Mouse (Mus musculus) ES-CJ7 (cell line): ENCODE measurements around the gene 6030468B19Rik.

Source experiments
- DNase-seq: peaks from one replicate; pipeline ENCODE4 v3.0.0; 2011; ENCODE audit warnings: low read depth, low spot score

The 6030468B19Rik gene

DNA sequence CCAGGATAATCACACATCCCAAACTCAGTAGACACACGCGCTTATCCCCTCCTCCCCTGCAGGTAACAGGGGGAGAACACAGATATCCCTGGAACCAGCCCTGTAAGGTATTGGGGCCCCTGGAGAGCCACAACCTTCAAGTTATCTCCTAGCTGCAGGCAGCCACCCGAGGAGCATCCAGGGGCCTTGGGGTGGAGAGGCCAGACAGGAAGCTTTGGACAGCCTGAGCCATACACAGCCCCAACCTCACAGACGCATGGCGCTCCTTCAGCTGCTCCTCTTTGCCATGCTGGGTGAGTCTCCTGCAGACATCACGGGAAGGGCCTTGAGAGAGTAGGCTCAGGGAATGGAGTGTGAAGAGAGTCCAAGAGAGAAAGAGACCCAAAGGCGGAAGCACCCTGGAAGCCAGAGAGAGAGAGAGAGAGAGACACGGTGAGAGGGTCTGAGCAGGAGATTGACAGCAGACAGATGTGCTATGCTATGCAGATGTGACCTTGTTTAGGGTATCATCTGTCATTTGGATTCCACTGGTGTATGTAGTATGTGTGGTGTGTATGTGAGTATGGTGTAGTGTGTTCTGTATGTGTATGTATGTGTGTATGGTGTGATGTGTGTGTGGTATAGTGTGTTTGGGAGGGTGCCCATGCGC is at the start of gene 6030468B19Rik:
6030468B19Rik (plus strand) TSS at position 150 of the 649 bp plus-strand sequence.
- no peak for DNase-seq

GRCm38 (mm10) chr11:117748628-117749027 is 48.8 kb upstream of the 6030468B19Rik start:
- DNase-seq, result no peak

DNA sequence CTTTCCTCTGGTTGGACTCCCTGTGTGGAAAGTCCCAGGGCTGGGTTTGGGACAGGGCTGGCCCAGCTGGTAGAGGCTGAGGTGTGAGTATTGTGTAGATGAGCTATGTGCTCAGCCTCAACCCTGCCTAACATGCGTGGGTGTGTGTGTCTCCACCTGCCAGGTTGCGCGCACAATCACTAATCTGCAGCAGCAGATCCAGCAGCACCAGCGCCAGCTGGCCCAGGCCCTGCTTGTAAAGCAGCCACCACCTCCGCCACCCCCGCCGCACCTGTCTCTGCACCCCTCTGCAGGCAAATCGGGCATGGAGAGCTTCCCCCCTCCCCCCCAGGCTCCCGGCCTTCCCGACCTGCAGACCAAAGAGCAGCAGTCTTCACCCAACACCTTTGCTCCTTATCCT is 48.0 kb upstream of the 6030468B19Rik start:
- no peak for DNase-seq

- DNase-seq, result no peak
Observed at GRCm38 (mm10) chr11:117751544-117751943, 45.9 kb upstream of the 6030468B19Rik start.

- DNase-seq, result no peak
Observed at GRCm38 (mm10) chr11:117755891-117756290, 41.6 kb upstream of the 6030468B19Rik start.

DNA sequence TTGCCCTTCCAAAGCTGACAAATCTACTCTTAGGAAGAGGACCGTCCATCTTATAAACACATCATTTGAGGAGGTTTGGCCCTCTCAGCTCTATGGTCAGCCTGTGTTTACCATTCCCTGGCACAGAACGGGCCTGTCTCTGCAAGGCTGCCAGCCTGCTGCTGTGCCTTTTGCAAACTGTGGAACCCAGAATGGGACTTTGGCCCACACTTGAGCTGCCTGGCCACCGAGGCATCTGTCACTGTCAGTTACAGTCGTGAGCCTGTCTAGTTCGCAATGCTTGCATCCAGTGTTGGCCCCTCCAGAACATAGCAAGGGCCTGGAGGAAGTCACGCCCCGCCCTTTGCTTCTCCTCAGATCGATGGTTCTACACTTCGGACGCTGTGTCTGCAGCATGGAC is 38.2 kb upstream of the 6030468B19Rik start:
- DNase-seq, result no peak

DNA sequence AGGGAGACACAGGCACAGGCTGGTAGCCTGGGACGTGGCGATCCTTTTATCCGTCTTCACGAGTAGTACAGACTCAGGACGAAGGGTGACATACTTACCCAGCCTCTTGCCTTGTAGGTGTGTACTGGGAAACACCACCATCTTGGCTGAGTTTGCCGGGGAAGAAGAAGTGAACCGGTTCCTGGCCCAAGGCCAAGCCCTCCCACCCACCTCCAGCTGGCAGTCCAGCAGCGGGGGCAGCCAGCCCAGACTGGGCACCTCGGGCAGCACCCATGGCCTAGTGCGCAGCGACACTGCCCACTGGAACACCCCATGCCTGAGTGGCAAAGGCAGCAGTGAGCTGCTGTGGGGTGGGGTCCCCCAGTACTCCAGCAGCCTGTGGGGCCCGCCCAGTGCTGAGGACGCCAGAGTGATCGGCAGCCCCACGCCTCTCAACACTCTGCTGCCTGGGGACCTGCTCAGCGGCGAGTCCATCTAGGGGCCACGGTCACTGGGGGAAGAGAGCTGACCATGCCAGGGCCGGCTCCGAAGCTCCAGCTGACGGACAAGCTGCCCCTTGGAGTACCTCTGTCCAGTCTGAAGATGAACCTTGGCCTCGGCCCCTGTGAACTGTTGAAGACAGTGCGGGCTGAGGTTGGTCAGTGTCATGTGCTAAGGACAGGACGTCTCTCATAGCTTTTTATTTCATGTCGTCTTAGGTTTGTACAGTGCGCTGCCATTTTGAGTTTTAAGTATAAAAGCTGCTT is 36.9 kb upstream of the 6030468B19Rik start:
- no peak for DNase-seq

GRCm38 (mm10) chr11:117761801-117762200 is 35.7 kb upstream of the 6030468B19Rik start:
- DNase-seq, result no peak

GRCm38 (mm10) chr11:117762246-117762645 is 35.2 kb upstream of the 6030468B19Rik start:
- peak; percentile 58 for DNase-seq

GRCm38 (mm10) chr11:117764319-117764718 is 33.1 kb upstream of the 6030468B19Rik start:
- no peak for DNase-seq

DNA sequence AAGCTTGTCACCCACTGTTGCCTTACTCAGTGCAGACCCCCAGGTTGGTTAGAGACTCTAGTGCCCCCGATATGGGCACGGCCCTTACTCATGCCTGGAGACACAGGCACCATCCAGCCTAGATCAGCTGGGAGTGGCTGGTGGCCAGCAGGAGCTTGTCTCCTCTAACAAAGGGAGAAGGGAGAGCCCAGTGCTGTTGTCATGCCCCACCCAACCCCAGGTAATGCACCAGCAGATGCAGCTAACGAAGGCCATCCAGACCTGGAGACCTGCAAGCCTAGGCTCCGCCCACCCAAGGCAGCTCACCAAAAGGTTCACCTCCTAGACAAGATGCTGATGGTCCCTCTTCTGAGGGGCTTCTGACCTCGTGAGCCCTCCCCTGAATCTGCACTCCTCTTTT is 32.1 kb upstream of the 6030468B19Rik start:
- no peak for DNase-seq

- no peak for DNase-seq
Observed at GRCm38 (mm10) chr11:117766275-117766674, 31.2 kb upstream of the 6030468B19Rik start.

GRCm38 (mm10) chr11:117768725-117769682 is 28.5 kb upstream of the 6030468B19Rik start:
- no peak for DNase-seq

DNA sequence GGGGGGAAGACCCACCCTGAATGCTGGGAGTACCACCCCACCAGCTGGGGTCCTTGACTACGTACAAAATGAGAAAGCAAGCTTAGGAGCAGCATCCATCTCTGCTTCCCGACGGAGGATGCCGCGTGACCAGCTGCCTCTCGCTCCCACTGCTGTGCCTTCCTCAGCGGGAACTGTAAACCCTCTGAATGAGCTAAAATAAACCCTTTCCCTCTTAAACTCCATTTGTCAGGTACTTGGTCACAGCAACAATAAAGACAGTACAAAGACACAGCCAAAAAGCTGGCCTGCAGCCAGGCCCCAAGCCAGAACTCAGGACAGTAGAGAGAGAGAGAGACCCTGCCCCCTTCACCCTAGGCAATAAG is 27.8 kb upstream of the 6030468B19Rik start:
- no peak for DNase-seq

GRCm38 (mm10) chr11:117770407-117770806 is 27.1 kb upstream of the 6030468B19Rik start:
- DNase-seq, result no peak

GRCm38 (mm10) chr11:117772352-117772751 is 25.1 kb upstream of the 6030468B19Rik start:
- no peak for DNase-seq

GRCm38 (mm10) chr11:117774925-117775324 is 22.5 kb upstream of the 6030468B19Rik start:
- DNase-seq, result no peak

DNA sequence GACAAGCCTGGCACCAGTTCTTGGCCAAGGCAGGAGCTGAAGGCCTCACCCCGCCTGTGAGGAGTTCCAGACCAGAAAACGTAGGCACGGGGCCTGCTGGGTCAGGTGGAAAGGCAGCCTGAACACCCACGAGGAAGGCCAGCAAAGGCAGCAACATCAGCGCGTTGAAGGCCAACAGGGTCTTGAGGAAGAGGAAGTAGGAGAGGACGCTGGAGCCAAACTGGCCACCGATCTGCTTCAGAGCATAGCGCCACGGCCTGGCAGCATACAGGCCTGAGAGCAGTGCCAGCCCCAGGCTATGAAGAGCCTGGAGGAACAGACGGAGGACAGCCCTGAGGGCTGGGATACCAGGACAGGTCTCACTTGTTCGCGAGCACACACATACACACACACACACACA is 21.9 kb upstream of the 6030468B19Rik start:
- no peak for DNase-seq

- DNase-seq, result no peak
Observed at GRCm38 (mm10) chr11:117776085-117776792, 21.2 kb upstream of the 6030468B19Rik start.

DNA sequence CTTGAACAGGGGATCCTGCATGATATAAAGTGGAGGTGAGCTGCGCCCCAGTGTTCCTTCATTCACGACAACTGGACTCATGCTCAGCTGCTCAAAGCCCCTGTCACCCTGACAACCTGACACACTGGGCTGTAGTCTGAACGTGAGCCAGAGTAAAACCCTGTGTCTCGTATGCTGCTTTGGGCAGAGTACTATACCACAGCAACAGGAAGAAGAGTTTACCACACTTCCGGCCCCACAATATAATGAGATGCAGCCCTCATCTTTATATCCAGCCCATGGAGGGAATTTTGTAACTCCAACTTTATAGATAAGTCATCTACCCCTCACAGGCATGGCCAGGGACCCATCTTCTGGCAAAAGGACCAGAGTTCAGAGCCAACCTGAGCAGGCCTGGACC is 20.3 kb upstream of the 6030468B19Rik start:
- DNase-seq, result no peak

DNA sequence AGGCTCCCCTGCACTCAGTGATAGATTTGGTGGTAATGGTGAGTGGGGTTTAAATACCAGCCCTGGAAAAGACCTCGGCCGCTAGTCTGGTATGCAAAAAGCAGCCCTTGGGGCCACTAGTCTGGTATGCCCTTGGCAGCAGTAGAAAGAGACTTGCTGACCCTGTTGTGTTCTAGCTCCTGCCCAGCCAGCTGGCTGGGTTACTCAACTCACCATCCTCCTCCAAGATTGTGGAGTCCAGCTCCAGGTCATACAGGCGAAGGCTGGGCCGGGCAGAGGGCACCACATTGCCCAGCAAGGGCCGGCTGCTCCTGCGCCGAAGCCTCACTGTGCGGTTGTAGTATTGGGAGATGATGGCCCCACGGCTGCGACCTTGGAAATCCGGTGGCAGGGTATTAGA is 19.4 kb upstream of the 6030468B19Rik start:
- no peak for DNase-seq
